ENCODE assay signal across 10 mouse cellular contexts in genomic region chr7:35322732-35323420, GRCm38 (mm10). TPM values are rescaled to one million over a fixed set of nuclear protein-coding genes. Genes with fewer than 3 reads are reported as not detected.
A peak's percentile ranks its signal among the peaks of the same experiment; 100 is the strongest.
DNase-seq lines count a peak whose midpoint lies in the region; ATAC-seq and TF ChIP-seq lines count a peak whose summit lies in the region.
"Had no signal": no experiment of that assay in that cellular context is flagged by ENCODE, and none has a peak within 500 bp of the region (broad histone marks: within the 10 kb centered on the region; RNA-seq: fewer than 3 reads in every experiment).

No protein-coding gene starts in this region.

- no peak overlapping the region; the same call in 1 of the 2 replicates for H3K9ac ChIP-seq in heart, embryonic 16.5 days (ENCODE audit: low read length)
- peak overlapping the region; percentile 0; the same call in 1 of the 2 replicates for H3K9ac ChIP-seq in hindbrain, embryonic 12.5 days
- peak overlapping the region; percentile 39; the same call in 1 of the 2 replicates for H3K9ac ChIP-seq in midbrain, embryonic 16.5 days (ENCODE audit: low read depth, low read length)

- H3K36me3 ChIP-seq in heart, embryonic 16.5 days (ENCODE audit: control insufficient read depth, insufficient read depth), result no peaks in the 10 kb centered on the region
- no peaks in the 10 kb centered on the region for H3K36me3 ChIP-seq in hindbrain, embryonic 12.5 days
- no peaks in the 10 kb centered on the region for H3K36me3 ChIP-seq in midbrain, embryonic 16.5 days (ENCODE audit: control insufficient read depth, insufficient read depth, low read length)
- H3K36me3 ChIP-seq: G1E had no signal

- H3K4me3 ChIP-seq in heart, embryonic 16.5 days (ENCODE audit: low read length), result no peak overlapping the region
- no peak overlapping the region for H3K4me3 ChIP-seq in hindbrain, embryonic 12.5 days
- H3K4me3 ChIP-seq in midbrain, embryonic 16.5 days (ENCODE audit: low read depth, low read length), result no peak overlapping the region
- no peak overlapping the region for H3K4me3 ChIP-seq in gastrocnemius, adult 2 months

- intact Hi-C loops in heart, postnatal 36 days (cut with DNase I), result no loop called here
- intact Hi-C loops in gastrocnemius, adult 2 months (cut with DNase I), result no loop called here
- intact Hi-C loops in left cerebral cortex, postnatal 4 days (cut with DNase I), result no loop called here

- no peak for TF ChIP-seq CTCF in brain, embryonic 14.5 days (IDR thresholded peaks at IDR 0.05; ENCODE audit: borderline replicate concordance, extremely low read depth, insufficient read depth, insufficient read length)
- TF ChIP-seq CTCF in gastrocnemius, adult 2 months (IDR thresholded peaks at IDR 0.05), result no peak

- H3K27ac ChIP-seq in heart, embryonic 16.5 days (ENCODE audit: low read length), result no peak overlapping the region
- H3K27ac ChIP-seq in hindbrain, embryonic 12.5 days, result no peak overlapping the region
- H3K27ac ChIP-seq in midbrain, embryonic 16.5 days (ENCODE audit: low read length), result no peak overlapping the region
- no peak overlapping the region for H3K27ac ChIP-seq in gastrocnemius, adult 2 months

- WGBS in heart, embryonic 16.5 days, result 12% methylated on average over 11 of the region's 13 CpGs
- 6% methylated on average over 11 of the region's 13 CpGs for WGBS in hindbrain, embryonic 12.5 days
- 5% methylated on average over 11 of the region's 13 CpGs for WGBS in midbrain, embryonic 16.5 days

- TF ChIP-seq POLR2A in brain, embryonic 14.5 days (IDR thresholded peaks at IDR 0.05; ENCODE audit: borderline replicate concordance, extremely low read depth, insufficient read depth, insufficient read length, poor library complexity, severe bottlenecking), result no peak

- no peaks in the 10 kb centered on the region for H3K27me3 ChIP-seq in heart, embryonic 16.5 days (ENCODE audit: control insufficient read depth, insufficient read depth, low read length)
- no peaks in the 10 kb centered on the region for H3K27me3 ChIP-seq in hindbrain, embryonic 12.5 days
- H3K27me3 ChIP-seq in midbrain, embryonic 16.5 days (ENCODE audit: control insufficient read depth, insufficient read depth, low read depth, low read length), result no peaks in the 10 kb centered on the region

- H3K4me1 ChIP-seq in heart, embryonic 16.5 days (ENCODE audit: control insufficient read depth, insufficient read depth, low read length), result 0 out of 2 replicates have a peak, but pooled peaks cover 2% of the 10 kb centered on the region
- 0 out of 2 replicates have a peak, but pooled peaks cover 5% of the 10 kb centered on the region for H3K4me1 ChIP-seq in hindbrain, embryonic 12.5 days
- peaks cover 6% of the 10 kb centered on the region for H3K4me1 ChIP-seq in midbrain, embryonic 16.5 days (ENCODE audit: control insufficient read depth, insufficient read depth, low read length)

- ATAC-seq in heart, embryonic 16.5 days (replicated peaks; ENCODE audit: extremely low read depth, insufficient read depth, low FRiP score), result no peak
- ATAC-seq in hindbrain, embryonic 12.5 days (ENCODE audit: low FRiP score), result no peak
- no peak for ATAC-seq in midbrain, embryonic 16.5 days

- peak overlapping the region; percentile 23; the same call in 1 of the 2 replicates for H3K4me2 ChIP-seq in heart, embryonic 16.5 days (ENCODE audit: low read depth, low read length)
- peak overlapping the region; percentile 40 for H3K4me2 ChIP-seq in hindbrain, embryonic 12.5 days (replicated peaks)
- H3K4me2 ChIP-seq in midbrain, embryonic 16.5 days (ENCODE audit: low read length), result 0 out of 2 replicates have a peak overlapping the region, but pooled peaks have one; percentile 3

- H3K9me3 ChIP-seq in heart, embryonic 16.5 days (replicated peaks; ENCODE audit: control insufficient read depth, low read length), result no peaks in the 10 kb centered on the region
- H3K9me3 ChIP-seq in hindbrain, embryonic 12.5 days (replicated peaks), result no peaks in the 10 kb centered on the region
- no peaks in the 10 kb centered on the region for H3K9me3 ChIP-seq in midbrain, embryonic 16.5 days (replicated peaks; ENCODE audit: control insufficient read depth, low read length, poor library complexity, severe bottlenecking)
- H3K9me3 ChIP-seq: G1E had no signal

- DNase-seq in heart, postnatal 36 days, result no peak
- DNase-seq in brain, embryonic 14.5 days (ENCODE audit: low read depth), result peak; percentile 44
- no peak for DNase-seq in gastrocnemius, adult 2 months
- DNase-seq in left cerebral cortex, postnatal 4 days, result no peak
- no peak for DNase-seq in thymus, postnatal 14 days
- DNase-seq: right cerebral cortex, adult 18-20 months had no signal

RNA-seq across cellular contexts. Expression of gene Gpatch1, which starts 4.6 kb away (rescaled TPM):
- polyA plus RNA-seq in heart, embryonic 16.5 days (2015; fragmentation: Nextera tagmentation; extraction: Ambion mirVana), result 10.1 and 12.2 TPM in 2 replicates
- 10 to 100 TPM; 10.9 to 15.4 TPM for total RNA-seq in heart, postnatal 36 days (2021)
- polyA plus RNA-seq in brain, embryonic 14.5 days (2012; rRNA removed), result 14.6 and 14.8 TPM in 2 replicates
- polyA plus RNA-seq in hindbrain, embryonic 12.5 days (2016; fragmentation: Nextera tagmentation; extraction: Ambion mirVana), result 21.3 and 22.5 TPM in 2 replicates
- 20.8 and 22.8 TPM in 2 replicates for polyA plus RNA-seq in midbrain, embryonic 16.5 days (2015; fragmentation: Nextera tagmentation; extraction: Ambion mirVana)
- 1 to 10 TPM; 6.4 to 7.4 TPM for total RNA-seq in gastrocnemius, adult 2 months (2021)
- 10 to 100 TPM; 26.7 to 31.7 TPM for total RNA-seq in left cerebral cortex, postnatal 4 days (2021)

RNA-seq across cellular contexts. Expression of gene Rhpn2, which starts 11.1 kb away (rescaled TPM):
- polyA plus RNA-seq in heart, embryonic 16.5 days (2015; fragmentation: Nextera tagmentation; extraction: Ambion mirVana), result 5.8 TPM in 2 replicates
- total RNA-seq in heart, postnatal 36 days (2021), result 1 to 10 TPM; 4.5 to 6.1 TPM
- 1.4 and 2.5 TPM in 2 replicates for polyA plus RNA-seq in brain, embryonic 14.5 days (2012; rRNA removed)
- polyA plus RNA-seq in hindbrain, embryonic 12.5 days (2016; fragmentation: Nextera tagmentation; extraction: Ambion mirVana), result 3.8 and 4.0 TPM in 2 replicates
- polyA plus RNA-seq in midbrain, embryonic 16.5 days (2015; fragmentation: Nextera tagmentation; extraction: Ambion mirVana), result 1.3 and 2.1 TPM in 2 replicates
- total RNA-seq in gastrocnemius, adult 2 months (2021), result 1 to 10 TPM; 1.2 to 1.3 TPM
- 1 to 10 TPM; 1.6 to 2.0 TPM for total RNA-seq in left cerebral cortex, postnatal 4 days (2021)
